Mouse (Mus musculus) embryo, embryonic 9.5 days (tissue): ENCODE data around the gene Spock1.
"Not testable (repeated sequence)": the region's sequence is repeated elsewhere in the genome, so short reads cannot be mapped to it uniquely, and the experiment has no call there.

Experiments used
- DNase-seq: peaks from one replicate; pipeline ENCODE4 v3.0.0-alpha.2; 2017; ENCODE audit errors: extremely low spot score

Gene Spock1

DNA sequence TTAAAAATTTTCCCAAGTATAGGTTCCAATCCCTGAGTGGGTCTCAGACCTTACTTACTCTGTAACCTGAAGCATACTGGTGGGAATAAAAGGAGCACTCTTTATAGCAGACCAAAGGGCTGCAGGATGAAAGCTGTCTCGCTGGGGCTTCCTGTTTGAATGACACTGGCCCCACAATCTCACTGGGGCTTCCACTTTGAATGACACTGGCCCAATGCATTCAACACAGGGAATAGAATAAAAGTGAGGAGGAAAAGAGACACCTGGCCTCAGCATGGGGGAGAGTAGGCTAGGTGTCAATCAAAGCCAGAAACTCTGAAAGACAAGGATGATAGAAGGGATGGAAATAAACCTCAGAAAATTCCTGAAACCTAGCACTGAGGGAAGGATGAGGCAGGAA lies 413.3 kb downstream of the Spock1 start:
- no peak for DNase-seq

DNA sequence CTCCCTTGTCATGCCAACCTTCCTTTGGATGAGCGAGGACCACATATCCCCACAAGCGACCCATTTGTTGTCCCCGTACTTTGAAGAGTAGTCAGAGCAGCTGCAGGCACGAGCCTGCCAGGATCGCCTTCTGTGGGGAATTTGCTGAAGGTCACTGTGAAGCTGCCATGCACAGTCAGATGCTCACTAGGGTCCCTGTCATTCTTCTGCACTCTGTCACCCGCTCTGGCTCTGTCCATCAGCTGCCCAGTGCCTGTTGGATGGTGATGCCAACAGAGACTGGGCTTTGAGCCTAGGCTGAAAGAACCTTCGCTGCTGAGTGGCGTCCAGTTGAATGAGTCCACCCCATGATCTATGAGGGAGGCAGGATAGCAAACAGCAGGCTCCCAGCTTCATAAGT lies 419.2 kb downstream of the Spock1 start:
- no peak for DNase-seq

DNA sequence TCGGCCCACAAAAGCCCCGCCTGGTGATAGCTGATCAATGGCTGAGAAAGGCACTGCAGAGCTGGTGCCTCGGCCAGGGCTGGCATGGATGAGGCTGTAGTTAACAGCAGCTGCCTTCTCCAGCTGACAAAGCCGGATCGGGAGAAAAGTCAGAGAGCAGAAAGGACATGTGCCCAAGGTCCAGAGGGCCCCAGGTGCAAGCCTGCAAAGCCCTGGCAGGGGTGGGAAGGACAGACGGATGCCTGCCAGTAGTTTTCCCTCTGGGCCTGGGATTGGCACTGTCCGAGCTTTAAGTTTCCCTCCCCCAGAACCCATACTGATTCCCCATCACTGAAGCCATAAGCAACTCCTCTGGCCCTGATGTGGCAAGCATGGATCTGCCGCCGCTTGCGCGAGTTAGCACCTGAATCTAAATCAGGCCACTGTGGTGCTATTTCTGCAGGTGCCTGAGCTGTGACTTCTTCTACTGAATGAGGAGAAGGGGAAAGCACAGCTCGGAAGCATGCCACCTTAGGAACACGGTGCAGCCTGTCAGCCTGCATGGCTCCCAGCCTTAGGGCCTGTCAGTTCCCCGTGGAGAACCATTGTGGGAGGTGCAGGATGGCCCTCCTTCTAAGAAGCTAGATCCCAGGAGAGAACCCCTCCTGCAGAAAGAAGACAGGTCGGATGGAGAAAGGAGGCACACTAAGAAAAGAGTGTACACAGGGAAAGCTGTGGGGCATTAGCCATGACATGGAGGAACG lies 423.5 kb downstream of the Spock1 start:
- no peak for DNase-seq

DNA sequence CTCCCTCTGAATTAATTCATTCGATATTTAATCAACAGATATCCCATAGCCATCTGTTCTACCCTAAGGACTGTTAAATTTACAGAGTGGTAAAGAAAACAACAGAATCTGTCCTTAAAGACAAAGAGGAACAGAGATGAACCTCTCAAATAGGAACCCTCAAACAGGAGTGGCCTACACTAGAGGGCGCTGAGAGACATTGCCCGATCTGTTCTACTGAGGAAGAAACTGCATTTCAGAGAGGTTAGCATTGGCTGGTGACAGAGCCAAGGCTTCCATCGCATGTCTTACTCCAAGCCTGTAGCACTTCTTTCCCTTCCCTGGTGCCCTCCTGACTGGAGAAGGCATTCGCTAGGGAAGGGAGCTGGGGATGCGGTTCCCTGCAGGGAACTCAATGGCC lies 431.4 kb downstream of the Spock1 start:
- DNase-seq = peak; percentile 31

DNA sequence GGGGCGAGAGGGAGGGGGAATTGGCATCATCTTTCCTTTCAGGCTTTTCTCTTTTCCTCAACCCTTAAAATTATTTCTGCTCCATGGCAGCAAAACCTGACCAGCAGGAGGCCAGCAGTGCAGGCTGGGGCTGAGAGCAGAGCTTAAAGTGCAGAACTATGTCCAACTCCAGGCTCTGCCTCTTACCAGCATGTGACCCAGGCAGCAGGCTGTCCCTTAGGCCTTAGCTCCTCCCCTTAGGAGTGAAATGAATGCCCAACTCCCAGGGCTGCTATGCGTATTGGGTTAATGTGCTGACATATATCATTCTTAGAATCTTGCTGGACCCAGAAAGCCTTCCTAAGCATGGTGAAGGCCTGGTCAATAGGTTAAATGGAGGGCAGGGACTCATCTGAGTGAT lies 434.1 kb downstream of the Spock1 start:
- DNase-seq = no peak

DNA sequence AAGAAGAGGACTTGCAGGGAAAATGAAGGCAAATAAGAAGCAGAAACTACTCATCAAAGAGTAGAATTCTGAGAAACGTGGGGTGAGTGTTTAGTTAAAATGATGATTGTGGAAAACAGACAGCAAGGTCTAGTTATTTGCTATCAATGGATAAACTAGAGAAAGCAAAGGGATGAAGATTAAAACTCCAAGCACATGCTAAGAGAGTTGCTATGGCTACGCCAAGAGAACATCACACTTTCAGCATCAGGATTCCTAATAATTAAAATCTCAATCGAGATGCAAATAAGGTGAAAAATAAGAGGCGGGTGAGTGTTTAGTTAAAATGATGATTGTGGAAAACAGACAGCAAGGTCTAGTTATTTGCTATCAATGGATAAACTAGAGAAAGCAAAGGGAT lies 437.2 kb downstream of the Spock1 start:
- not testable (repeated sequence) for DNase-seq

DNA sequence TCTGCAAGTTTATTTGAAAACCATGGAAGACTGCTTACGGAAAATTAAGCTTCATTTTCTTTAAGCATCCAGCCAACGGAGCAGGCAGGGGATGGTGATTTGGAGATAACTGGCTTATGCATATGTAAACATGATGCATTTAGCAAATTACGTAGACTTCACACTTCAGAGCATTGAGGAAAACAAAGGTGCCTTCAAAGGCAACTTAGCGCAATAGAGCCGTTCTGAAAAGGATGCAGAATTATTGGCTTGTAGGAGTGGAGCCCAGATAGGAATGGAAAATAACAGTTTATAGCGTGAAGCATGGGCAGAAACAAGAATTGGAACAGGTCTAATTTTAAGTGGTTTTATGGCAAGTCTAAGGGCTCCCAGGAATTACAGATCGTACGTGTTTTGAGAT lies 448.2 kb downstream of the Spock1 start:
- no peak for DNase-seq

DNA sequence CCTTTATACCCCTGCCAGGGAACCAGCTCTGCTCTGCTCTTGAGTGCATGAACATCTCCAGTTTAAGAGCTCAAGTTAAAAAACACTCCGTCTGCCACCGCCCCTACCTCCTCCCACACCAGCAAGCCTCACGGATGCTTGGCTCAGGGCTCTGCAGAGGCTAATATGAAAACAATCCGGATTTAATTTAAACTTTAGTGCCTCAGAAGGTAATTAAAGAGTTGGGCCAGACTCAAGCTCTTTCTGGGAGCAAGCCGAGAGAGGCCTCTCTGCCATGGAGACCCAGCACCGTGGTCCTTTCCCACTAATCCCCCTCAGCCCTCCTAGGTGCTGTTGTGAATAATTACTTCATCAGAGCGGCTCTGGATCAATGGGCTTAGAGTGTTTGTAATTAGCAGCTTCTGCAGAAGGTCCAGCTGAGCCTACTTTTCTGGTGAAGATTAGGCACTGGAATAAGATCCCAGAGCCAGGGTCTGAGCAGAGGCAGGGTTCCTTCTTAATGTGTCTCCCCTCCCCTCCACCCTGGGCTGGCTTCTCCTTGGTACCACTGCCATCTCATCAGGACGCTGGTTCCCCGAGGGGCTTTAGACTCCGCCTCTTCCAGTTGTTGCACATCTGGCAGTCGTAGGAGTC lies 457.8 kb downstream of the Spock1 start:
- peak; percentile 5 for DNase-seq

DNA sequence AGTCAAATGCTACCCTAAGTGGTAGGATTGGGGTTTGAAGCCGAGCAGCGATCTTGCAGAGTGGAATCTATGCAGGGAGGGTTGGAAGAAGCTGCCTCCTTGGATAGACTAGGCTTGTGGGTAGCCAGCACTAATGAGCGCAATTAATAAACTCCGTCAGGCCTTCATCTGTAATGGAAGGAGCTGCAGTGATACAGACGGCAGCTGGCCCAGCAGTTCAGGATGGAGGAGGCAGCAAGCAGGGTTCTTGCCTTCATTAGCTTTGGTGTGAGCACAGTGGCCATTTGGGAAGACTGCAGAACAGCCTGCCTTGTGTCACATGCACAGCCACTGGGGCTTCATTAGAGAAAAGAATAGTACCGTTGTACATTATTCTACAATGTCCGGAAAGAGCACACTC lies 459.2 kb downstream of the Spock1 start:
- DNase-seq = no peak

DNA sequence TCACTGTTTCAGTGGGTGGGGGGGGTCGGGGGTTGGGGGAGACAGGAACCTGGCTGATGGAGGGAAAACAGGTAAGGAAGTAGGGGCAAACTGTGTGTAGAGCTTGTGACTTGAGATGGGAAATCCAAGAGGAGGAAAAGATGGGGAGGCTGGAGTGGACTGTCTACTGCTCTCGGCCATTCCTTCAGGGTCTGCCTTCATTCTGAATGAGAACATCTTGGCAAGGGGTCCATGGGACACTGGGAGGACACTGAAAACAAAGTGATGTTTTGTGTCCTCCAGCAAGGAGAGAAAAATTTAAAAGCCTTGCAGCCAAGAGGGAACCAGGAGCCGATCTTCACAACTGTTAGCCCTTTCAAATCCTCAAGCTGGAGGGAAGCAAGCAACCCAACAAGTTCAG lies 463.2 kb downstream of the Spock1 start:
- DNase-seq = no peak

DNA sequence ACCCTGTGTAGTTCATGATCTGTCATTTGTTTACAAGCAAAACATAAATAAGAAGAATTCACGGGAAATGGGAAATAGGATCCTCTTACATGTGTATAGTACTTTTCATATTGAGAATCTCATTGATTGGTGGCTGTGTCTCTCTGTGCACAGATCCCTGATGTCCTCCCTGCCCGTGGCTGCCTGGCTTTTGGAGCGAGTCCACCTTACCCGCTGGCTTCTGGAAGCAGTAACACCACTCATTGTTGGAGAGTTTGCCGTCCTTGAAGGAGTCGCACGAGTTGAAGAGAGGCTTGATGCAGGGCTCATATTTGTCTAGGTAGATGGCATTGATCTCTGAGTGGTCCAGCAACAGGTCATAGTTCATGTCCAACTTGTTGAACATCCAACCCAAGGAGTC lies 468.0 kb downstream of the Spock1 start:
- no peak for DNase-seq

DNA sequence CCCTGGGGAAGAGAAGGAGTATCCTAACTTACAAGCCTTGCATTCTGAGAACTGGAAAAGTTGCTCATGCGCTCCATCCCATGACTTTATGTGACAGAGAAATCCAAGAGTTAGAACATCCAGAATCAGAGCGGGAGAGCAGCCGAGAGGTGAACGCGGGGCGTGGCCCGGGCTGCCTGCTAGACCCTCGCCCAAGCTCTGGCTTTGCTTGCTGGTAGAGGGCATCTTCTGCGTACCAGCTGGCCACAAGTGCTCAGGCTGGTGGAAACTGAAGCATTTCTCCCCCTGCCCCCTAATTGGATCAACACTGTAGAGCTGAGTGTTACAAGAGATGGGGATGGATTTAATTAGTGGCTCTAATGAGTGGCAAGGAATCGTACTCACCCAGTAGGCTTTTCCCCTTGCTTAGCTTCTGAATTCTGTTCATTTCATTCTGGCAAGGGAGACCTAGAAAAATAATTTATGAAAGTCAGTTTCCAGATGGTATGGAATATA lies 472.4 kb downstream of the Spock1 start:
- no peak for DNase-seq

DNA sequence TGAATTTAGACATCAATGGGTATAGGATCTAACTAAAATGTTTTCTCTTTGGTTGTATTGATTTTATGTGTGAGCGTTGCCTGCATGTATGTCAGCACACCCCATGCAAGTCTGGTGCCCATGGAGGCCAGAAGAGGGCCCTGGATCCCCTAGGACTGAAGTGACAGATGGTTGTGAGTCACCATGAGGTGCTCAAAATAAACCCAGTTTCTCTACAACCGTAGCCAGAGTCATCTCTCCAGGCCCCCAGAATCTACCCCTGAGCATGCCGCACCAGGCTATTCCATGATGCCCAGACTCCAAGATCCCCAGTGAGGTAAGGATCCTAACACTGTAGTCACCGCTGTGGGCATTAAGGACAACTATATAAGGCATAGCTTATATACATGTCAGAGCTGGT lies 474.3 kb downstream of the Spock1 start:
- no peak for DNase-seq

DNA sequence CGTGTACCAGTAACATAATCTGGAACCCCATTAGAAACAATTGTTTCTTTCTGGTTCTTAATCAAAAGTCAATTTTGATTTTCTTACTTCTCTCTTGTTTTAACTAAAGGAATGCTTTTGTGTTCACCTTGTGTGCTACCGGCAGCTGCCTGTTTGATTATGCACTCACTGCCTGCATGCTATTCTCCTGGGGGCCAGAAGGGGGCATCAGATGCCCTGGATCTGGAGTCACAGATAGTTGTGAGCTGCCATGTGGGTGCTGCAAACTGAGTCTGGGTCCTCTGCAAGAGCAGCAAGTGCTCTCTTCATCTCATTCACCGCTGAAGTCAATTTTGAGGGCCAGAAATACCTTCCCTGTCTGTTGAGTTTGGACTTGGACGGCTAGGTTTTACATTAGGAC lies 476.3 kb downstream of the Spock1 start:
- DNase-seq = no peak

DNA sequence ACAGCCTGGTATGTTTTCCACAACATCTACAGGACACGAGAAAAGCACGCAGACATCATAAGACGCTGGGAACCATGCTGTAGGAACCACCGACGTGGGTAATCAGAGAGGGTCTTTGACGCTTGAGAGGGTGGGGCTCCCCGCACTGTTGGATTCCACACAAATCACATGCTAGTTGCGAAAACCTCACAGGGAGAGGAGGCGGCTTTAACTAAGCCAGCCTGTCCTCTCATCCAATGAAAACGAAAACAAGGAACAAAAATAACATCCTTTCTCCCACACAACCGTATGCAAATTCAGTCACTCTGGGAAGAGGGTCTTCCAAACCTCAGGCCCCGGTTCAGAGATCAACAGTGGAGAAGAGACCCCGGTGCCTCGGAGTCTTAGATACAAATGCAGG lies 479.3 kb downstream of the Spock1 start:
- no peak for DNase-seq

DNA sequence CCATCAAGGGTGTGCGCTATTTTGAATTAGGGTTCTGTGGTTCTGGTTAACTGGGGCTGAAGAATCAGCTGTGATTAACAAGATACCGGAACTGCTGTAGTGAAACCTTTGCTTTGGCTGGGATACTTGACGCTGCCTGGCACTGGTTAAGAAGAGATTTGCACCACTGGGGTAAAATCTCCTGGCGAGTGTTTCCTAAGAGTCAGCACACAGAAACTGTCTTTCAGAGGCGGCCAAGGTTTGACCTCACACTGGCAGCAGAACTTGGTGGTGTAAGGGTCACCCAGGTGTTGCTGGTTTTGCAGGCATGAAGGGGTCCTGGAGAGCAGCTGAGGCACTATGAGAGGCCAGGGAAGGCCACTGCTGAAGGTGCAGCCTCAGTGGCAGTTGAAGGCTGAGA lies 489.4 kb downstream of the Spock1 start:
- no peak for DNase-seq

DNA sequence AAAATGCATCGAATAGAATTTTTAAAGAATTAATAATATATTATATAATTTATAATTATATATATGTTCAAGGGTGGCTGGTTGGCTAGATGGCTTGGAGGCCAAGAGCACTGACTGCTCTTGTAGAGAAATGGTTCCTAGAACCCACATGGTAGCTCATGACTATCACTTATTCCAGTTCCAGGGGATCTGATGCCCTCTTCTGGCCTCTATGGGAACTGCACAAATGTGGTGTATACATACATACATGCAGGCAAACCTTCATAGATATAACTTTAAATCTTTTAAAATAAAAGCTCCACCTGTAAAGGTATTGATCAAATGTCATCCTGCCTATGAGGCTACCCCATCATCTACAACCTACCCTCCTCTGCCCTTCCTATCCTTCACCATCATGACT lies 493.4 kb downstream of the Spock1 start:
- DNase-seq = no peak

DNA sequence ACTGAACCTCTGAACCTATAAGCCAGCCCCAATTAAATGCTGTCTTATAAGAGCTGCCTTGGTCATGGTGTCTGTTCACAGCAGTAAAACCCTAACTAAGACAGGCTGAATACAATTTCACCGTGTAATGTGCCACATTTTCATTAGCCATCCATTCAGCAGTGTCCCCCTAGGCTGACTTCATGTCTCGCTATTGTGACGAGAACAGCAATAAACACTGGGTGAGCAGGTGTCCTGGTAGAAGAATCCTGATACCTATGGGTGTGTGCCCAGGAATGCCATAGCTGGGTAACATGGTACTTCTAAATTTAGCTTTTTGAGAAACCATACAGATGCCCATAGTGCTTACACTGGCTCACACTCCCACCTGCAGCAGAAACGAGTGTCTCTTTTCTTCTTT lies 500.5 kb downstream of the Spock1 start:
- DNase-seq = no peak

DNA sequence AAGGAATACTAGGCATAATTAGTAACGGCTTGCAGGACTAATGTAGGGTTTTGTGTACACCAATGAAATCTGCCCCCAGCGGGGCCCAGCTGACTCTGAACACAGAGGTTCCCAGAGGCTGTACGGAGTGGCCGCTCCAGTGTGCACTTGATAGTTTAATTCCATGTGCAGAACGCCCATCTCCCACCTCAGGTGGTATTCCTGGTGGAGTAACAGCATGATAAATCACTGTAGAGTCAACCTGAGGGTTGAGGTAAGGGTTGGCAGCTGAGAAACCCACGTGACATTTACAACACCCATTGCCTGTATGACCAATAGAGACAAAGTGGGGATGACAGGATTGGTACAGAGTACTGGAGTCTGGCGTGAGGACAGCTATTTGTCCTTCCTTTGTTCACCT lies 505.7 kb downstream of the Spock1 start:
- no peak for DNase-seq

DNA sequence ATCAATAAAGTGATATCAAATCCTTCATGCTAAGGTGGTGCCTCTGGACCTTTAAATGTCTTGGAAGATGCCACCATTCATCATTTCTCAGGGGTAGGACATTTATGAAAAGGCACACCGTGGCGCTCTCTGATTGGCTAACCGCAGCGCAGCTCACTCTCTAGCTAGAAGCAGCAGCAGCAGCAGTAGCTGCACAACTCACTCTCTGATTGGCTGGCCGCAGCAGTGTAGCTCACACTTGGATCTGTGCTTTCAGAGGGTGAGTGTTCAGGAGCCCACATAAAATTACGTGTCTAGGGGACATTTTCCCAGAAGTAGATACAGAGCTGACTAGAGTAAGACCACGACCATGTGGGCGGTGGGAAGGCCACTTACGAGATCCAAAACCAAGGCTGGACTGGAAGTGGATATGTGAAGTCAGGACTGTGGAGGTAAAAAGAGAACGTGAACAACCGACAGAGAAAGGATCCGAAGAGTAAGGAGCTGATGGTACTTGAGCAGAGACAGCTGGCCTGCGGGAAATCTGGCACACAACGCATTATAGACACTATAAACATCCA lies 535.9 kb downstream of the Spock1 start:
- no peak for DNase-seq
